Mouse (Mus musculus): ENCODE data around the gene Nudt19. TPM values are rescaled to one million over a fixed set of nuclear protein-coding genes. Genes with fewer than 3 reads are reported as not detected.
"Not testable (repeated sequence)": the region's sequence is repeated elsewhere in the genome, so short reads cannot be mapped to it uniquely, and the experiment has no call there.

Nudt19 gene
- total RNA-seq, 2 experiments from 2014 or later: 74.6 to 83.4 TPM

GRCm38 (mm10) chr7:35569724-35570123 lies 13.6 kb upstream of the Nudt19 start:
- intact Hi-C loops (cut with DNase I): loop anchor here (2.0 kb wide), 1 partner anchor 15 kb away; no protein-coding TSS in a partner anchor
- DNase-seq: not testable (repeated sequence)

DNA sequence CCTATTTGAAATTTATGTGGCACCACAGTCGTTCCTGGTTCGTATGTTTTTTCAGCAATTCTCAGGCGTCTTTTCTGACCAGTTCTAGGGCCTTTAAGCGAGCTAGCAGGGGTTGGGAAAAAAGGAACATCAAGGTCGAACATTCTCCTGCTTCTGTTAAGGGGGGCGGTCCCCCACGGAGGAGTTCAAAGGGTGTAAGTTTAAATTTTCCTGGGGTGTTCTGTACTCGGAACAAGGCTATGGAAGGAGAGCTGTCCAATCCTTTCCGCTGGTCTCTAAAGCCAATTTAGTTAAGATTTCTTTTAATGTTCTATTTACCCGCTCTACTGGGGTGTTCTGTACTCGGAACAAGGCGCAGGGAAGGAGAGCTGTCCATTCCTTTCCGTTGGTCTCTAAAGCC lies 9.9 kb upstream of the Nudt19 start:
- intact Hi-C loops (cut with DNase I); DNase-seq: not testable (repeated sequence)

- DNase-seq; intact Hi-C loops (cut with DNase I): not testable (repeated sequence)
These were observed 8.8 kb upstream of the Nudt19 start for GRCm38 (mm10) chr7:35564872-35565271.

- intact Hi-C loops (cut with DNase I): no loop called here
- no peak for DNase-seq
These were observed 8.2 kb upstream of the Nudt19 start for GRCm38 (mm10) chr7:35564067-35564865.

GRCm38 (mm10) chr7:35563071-35563470 lies 7.0 kb upstream of the Nudt19 start:
- DNase-seq: no peak
- intact Hi-C loops (cut with DNase I): no loop called here

DNA sequence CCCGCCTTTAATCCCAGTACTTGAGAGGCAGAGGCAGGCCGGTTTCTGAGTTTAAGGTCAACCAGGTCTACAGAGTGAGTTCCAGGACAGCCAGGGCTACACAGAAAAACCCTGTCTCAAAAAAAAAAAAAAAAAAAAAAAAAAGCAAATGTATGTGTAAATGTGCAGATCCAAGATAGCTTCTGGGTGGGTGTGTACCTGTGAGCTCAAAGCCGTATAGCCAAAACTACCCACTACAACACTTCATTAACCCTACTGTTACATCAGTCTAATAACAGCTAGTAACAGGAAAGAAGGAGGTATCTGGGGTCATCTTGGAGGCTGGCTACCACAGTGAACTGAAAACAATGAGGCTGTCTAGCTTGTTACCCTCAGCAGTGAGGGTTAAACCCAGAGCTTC lies 3.7 kb upstream of the Nudt19 start:
- no peak for DNase-seq
- intact Hi-C loops (cut with DNase I): no loop called here

DNA sequence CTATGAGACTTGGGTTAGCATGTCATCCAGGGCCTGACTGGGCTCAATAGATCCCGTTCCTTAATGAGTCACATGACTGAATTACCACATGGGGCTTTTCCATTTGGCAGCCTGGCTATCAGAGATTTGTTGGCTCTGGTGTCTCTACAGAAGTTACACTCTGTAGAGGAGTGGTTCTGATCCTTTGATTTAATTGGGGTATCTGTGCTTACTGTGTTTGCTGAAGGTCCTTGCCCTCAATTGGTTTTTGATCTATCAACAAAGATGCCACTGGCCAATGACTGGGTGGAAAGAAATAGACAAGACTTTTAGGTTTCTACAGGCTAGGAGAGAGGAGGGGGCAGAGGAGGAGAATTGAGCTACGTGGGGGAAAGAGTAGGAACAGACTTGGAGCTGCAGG lies 2.6 kb upstream of the Nudt19 start:
- DNase-seq: no peak
- intact Hi-C loops (cut with DNase I): no loop called here

- intact Hi-C loops (cut with DNase I): no loop called here
- no peak for DNase-seq
These were observed 1.5 kb upstream of the Nudt19 start for GRCm38 (mm10) chr7:35557577-35557976.

GRCm38 (mm10) chr7:35556905-35557304 lies 801 bp upstream of the Nudt19 start:
- intact Hi-C loops (cut with DNase I): no loop called here
- no peak for DNase-seq

DNA sequence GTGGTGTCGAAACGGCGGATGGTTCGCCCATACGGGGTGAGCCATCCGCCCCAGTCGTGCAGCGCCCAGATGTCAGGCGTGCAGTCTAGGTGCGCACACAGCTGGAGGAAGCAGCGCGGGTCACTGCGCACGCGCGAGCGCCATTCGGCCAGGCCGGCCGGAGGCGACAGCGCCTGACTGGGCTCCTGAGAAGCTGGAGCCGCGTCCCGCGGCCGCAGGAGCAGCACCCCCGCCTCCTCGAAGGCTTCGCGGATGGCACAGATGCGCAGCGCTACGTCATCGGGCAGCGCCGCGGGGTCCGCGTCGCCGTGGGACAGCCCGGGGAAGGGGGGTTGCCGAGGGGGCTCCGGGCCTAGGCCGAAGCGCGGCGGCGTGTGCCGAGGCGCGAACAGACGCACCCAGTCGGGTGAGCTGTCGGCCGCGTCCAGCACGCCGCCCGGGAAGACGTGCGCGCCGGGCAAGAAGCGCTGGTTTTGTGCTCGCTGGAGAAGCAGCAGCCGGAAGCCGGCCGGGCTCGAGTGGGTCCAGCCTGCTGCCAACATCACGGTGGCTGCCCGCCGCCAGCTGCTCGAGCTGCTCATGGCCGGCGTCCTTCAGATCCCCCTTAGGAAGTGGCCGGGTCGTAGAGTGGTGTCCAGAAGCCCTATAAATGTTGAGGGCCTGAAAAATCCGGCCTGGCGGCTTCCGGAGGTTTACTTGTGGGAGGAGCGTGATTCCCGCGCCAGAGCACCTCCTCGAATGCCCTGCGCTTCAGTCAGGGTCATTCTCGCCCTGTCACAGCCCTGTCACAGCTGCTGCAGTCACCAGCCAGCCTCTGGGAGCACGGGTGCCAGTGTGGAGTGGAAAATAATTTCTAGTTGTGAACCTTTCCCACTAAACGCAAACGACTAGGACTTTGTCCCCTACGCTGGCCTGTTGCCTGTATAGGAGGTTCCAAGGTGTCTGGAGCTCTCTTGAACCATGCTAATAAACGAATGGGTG lies 590 bp downstream of the Nudt19 start:
- intact Hi-C loops (cut with DNase I): loop anchor here (2.0 kb wide), 1 partner anchor 15 kb away; no protein-coding TSS in a partner anchor
- DNase-seq: peak; percentile 92 to 93

GRCm38 (mm10) chr7:35554605-35555175 lies 1.4 kb downstream of the Nudt19 start:
- DNase-seq: peak; percentile 32 to 53
- intact Hi-C loops (cut with DNase I): loop anchor here (2.0 kb wide), 1 partner anchor 16 kb away; no protein-coding TSS in a partner anchor

- intact Hi-C loops (cut with DNase I): loop anchor here (2.0 kb wide), 1 partner anchor 17 kb away; no protein-coding TSS in a partner anchor
- peak; percentile 18 to 44 for DNase-seq
These were observed 2.1 kb downstream of the Nudt19 start for GRCm38 (mm10) chr7:35553751-35554604.

GRCm38 (mm10) chr7:35545881-35546280 lies 10.2 kb downstream of the Nudt19 start:
- DNase-seq: peak; percentile 64 to 75
- intact Hi-C loops (cut with DNase I): loop anchor here (2.0 kb wide), 1 partner anchor 89 kb away; no protein-coding TSS in a partner anchor

DNA sequence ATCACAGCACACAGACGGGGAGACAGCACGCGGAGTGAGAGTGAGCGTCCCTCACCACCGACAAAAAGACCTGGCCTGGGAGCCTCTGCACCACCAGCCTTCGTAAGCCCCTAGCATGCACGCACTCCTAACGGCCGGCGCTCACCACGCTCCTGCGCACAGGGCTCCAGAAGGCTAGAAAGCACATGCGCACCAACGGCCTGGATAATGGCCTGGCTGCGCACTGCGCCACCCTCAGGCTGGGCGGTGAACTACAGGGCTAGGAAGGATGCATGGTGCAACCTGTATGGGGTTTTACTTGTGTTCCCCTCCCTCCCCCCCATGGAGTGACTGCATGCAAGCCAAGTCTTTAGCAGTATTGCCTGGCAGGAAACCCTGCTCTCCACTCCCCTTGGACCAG lies 18.5 kb downstream of the Nudt19 start, which contains the start of gene Tdrd12:
Gene Tdrd12 (minus strand): TSS at position 184 of the 400 bp plus-strand sequence.
- DNase-seq: no peak
- intact Hi-C loops (cut with DNase I): no loop called here

- intact Hi-C loops (cut with DNase I): no loop called here
- DNase-seq: no peak
These were observed 20.2 kb downstream of the Nudt19 start for GRCm38 (mm10) chr7:35535750-35536512.

- DNase-seq; intact Hi-C loops (cut with DNase I): not testable (repeated sequence)
These were observed 25.6 kb downstream of the Nudt19 start for GRCm38 (mm10) chr7:35530544-35530943.

DNA sequence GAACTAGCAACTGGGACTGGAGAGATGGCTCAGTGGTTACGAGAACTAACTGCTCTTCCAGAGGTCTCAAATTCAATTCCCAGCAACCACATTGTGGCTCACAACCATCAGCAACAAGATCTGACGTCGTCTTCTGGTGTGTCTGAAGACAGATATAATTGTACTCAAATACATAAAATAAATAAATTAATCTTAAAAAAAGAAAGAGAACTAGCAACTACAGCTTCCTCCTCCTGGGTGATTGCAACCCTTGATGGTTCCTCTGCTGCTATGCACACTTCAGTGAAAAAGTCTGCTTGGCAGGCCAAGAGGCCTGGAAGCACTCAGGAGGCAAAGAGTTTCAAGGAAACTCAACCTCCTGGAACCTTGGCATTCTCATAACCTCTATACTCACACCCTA lies 26.1 kb downstream of the Nudt19 start:
- intact Hi-C loops (cut with DNase I): no loop called here

DNA sequence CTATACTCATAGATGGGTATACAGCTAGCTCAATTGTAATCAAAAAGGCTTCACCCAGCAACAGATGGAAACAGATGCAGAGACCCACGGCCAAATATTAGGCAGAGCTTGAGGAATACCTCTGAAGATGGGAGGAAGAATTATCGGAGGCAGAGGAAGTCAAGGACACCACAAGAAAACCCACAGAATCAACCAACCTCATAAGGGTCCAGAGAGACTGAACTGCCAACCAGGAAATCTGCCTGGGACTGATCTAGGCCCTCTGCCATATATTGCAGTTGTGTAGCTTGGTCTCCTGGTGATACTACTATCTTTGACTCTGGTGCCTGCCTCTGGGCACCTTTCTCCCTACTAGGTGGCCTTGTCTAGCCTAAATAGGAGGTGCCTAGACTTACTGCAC lies 29.3 kb downstream of the Nudt19 start:
- intact Hi-C loops (cut with DNase I): no loop called here
- DNase-seq: no peak

More for the DNA sequence above, 26.1 kb downstream of the Nudt19 start:
- no peak for DNase-seq

GRCm38 (mm10) chr7:35501995-35502394 lies 54.1 kb downstream of the Nudt19 start:
- DNase-seq: peak; percentile 9 to 19
- intact Hi-C loops (cut with DNase I): no loop called here

All from heart, postnatal 10 days (tissue).